Mouse (Mus musculus) E14TG2a.4 (cell line): ENCODE results near the gene Hs3st2.

Experiments
- CTCF ChIP-seq: conservative IDR thresholded peaks from 2 replicates; pipeline ENCODE4 v1.5.1; 2014; ENCODE audit warnings: low read length
- NANOG ChIP-seq: IDR thresholded peaks from 2 replicates; pipeline ENCODE4 v1.6.1; 2014; ENCODE audit warnings: borderline replicate concordance, low read length, mixed read lengths
- POU5F1 ChIP-seq: IDR thresholded peaks from 2 replicates; pipeline ENCODE4 v1.6.1; 2014; ENCODE audit warnings: low read length, borderline replicate concordance

DNA sequence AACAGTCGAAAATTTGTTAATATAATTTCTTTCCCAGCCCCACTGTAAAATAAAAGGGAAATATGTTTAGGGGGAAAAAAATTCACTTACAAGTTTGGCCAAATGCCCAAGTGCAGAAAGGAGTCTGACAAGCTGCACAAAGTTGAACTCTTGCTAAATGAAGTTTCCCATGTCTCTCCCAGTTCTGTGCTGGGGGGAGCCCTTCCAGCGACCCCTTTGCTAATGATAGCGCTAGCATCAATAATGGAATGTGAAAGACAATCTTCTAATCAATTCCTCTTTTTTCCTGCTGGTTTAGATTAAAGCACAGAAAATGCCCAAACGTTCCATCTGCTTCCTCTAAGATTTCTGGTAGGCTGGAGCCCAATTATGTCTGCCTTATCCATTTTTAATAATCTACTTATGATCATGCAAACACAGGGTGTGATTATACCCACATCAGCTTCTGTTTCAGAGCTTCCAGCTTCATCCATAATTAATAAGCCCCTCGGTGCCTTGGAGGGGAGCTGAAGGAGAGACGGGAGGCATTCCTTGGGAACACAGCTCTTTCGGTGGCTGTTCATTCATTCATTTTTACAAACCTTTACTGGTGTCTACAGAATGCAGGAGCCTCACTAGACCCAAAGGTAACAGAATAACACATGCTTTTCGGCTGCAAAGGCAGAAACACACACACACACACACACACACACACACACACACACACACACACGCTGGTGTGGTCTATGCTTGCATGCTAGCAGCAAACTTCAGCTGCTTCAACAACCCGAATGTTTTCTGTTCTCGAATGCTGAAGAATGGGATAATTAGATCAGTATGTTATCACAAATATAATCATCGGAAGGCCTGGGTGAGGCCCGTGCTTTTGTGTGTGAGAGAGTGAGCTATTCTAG is 59.5 kb downstream of the Hs3st2 start:
- TF ChIP-seq CTCF, result no peak
- no peak for TF ChIP-seq POU5F1
- no peak for TF ChIP-seq NANOG
